Mouse (Mus musculus) liver, postnatal 0 days (tissue): ENCODE data around the gene Dctn2.

Source experiments
- CTCF ChIP-seq: sonication (generic); IDR thresholded peaks from 2 replicates; pipeline ENCODE4 v1.5.1; 2016; ENCODE audit warnings: antibody characterized with exemption, low read depth
- EP300 ChIP-seq: IDR thresholded peaks from 2 replicates; pipeline ENCODE4 v1.6.1; 2016; ENCODE audit warnings: antibody characterized with exemption, low read depth, mild to moderate bottlenecking

- TF ChIP-seq EP300, result no peak
- TF ChIP-seq CTCF, result no peak
These were observed 15.1 kb downstream of the Dctn2 start for GRCm38 (mm10) chr10:127281316-127281715.
